Mouse (Mus musculus): ENCODE data around the gene Tsfm. TPM values are rescaled to one million over a fixed set of nuclear protein-coding genes. Genes with fewer than 3 reads are reported as not detected.

Tsfm gene
- polyA plus RNA-seq, 1 experiment: 35.4 TPM

DNA sequence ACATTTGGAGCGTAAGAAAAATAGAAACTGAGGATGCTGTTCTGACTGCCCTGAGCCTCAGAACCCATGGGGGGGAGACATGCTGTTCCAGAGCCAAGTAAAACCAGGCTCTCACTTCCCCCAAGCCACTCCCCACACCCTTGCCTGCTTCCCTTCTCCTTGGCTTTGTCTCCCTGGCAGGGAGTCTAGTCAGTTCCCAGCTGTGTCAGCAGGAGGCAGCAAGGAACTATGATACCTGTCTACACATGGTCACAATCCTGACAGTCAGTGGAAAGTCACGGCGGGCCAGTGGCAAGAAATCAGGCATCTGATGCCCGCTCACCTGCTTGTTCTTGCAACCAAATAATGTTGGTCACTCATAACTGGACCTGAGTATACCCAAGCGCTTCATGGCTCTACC lies 14.2 kb downstream of the Tsfm start:
- no peak overlapping the region for H3K4me3 ChIP-seq (replicated peaks)
- H3K9me3 ChIP-seq: no peaks in the 10 kb centered on the region
- H3K36me3 ChIP-seq (replicated peaks; ENCODE audit: low read length): peaks cover 13% of the 10 kb centered on the region
- H3K4me1 ChIP-seq: peaks cover 5% of the 10 kb centered on the region; the same call in 1 of the 2 replicates
- TF ChIP-seq FLI1 (IDR thresholded peaks at IDR 0.05; ENCODE audit: low read length): no peak
- H3K27me3 ChIP-seq (replicated peaks): peaks cover 23% of the 10 kb centered on the region

DNA sequence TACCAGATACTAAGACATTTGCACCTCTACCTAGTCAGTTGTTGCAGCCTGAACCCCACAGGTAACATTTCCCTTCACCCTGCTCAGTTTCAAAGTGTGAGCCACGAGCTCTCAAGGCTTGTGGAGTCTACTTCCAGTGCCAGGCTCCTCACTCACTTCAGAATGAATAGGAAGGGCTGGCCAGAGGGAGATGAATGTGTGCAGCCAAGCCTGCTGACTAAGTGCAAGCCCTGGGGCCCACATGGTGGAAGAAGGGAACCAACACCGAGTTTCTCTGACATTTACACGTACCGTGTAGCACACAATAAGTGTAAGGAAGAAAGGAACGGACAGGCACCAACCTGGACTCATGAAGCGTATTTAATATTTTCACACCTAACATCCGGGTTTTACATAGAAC lies 26.8 kb downstream of the Tsfm start:
- Histone ChIP-seq H3K27me3 (replicated peaks) (peaks cover 40% of the 10 kb centered on the region), H3K4me3 (replicated peaks) (no peak overlapping the region), H3K4me1 (peaks cover 53% of the 10 kb centered on the region), H3K9me3 (no peaks in the 10 kb centered on the region), H3K36me3 (replicated peaks; ENCODE audit: low read length) (peaks cover 20% of the 10 kb centered on the region)
- TF ChIP-seq GATA1 (IDR thresholded peaks at IDR 0.05; ENCODE audit: borderline replicate concordance, low read length): no peak
- no peak for TF ChIP-seq FLI1 (IDR thresholded peaks at IDR 0.05; ENCODE audit: low read length)

DNA sequence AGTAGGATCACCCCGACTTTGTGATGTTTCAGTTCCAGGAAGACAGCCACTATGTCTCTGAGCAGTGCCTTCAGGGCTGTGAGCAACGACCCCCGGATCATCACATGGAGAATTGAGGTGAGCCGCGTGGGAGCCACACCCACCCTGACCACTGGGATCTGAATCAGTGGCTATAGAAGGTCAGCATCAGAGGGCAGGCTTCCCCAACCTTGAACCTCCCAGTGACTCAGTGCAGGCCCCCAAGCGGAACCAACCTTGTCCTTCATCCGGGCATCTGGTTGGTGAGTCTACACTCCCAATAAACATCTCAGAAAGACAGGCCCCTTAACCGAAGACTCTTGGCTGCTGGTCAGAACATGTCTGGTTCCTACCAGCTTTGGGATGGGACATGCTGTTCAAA lies 27.3 kb downstream of the Tsfm start:
- TF ChIP-seq FLI1 (IDR thresholded peaks at IDR 0.05; ENCODE audit: low read length): no peak
- TF ChIP-seq GATA1 (IDR thresholded peaks at IDR 0.05; ENCODE audit: borderline replicate concordance, low read length): no peak
- Histone ChIP-seq H3K9me3 (no peaks in the 10 kb centered on the region), H3K36me3 (replicated peaks; ENCODE audit: low read length) (peaks cover 25% of the 10 kb centered on the region), H3K27me3 (replicated peaks) (peaks cover 36% of the 10 kb centered on the region), H3K4me3 (replicated peaks) (no peak overlapping the region), H3K4me1 (peaks cover 58% of the 10 kb centered on the region)

DNA sequence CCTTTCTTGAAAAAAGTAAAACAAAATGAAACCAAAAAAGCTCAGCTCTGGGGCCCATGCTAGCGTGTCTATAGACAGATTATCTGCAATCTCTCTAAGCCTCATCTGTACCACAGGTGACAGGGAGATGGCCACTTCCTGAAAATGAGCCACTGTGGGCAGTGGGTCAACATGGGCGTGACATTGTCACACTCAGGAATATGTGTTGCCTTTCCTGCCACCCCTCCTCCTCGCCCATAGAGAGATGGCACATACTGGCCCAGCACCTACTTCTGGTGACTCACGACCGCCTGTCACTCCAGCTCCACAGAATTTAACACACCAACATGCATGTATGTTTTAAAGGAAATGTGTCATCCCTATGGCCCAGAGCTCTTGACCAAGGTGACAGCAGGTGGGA lies 27.9 kb downstream of the Tsfm start:
- peaks cover 30% of the 10 kb centered on the region for H3K36me3 ChIP-seq (replicated peaks; ENCODE audit: low read length)
- H3K27me3 ChIP-seq (replicated peaks): peaks cover 31% of the 10 kb centered on the region
- H3K9me3 ChIP-seq: no peaks in the 10 kb centered on the region
- peak overlapping the region; percentile 67 for H3K4me3 ChIP-seq (replicated peaks)
- H3K4me1 ChIP-seq: peaks cover 59% of the 10 kb centered on the region
- TF ChIP-seq GATA1 (IDR thresholded peaks at IDR 0.05; ENCODE audit: borderline replicate concordance, low read length): no peak
- no peak for TF ChIP-seq FLI1 (IDR thresholded peaks at IDR 0.05; ENCODE audit: low read length)

DNA sequence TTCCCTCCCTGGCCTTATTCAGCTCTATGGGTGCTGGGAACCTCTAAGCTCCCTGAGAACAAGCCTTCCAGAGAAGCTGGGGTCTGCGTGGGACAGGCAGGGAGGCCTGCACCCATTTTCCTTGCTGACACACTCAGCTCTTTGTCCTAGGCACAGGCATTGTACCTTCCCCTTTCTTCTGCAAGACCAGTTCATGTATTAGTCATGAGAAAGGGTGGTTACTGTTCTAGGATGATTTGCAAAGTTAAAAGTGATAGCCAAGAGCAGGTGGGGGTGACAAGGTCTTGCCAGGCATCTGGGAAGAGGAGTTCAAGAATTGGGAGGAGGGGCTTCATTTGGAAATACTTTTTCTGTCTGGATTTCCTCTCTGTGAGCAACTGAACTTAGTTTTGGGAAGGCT lies 28.6 kb downstream of the Tsfm start:
- TF ChIP-seq GATA1 (IDR thresholded peaks at IDR 0.05; ENCODE audit: borderline replicate concordance, low read length): no peak
- TF ChIP-seq FLI1 (IDR thresholded peaks at IDR 0.05; ENCODE audit: low read length): no peak
- Histone ChIP-seq H3K4me1 (peaks cover 59% of the 10 kb centered on the region), H3K9me3 (no peaks in the 10 kb centered on the region), H3K4me3 (replicated peaks) (no peak overlapping the region), H3K27me3 (replicated peaks) (peaks cover 25% of the 10 kb centered on the region), H3K36me3 (replicated peaks; ENCODE audit: low read length) (peaks cover 38% of the 10 kb centered on the region)

DNA sequence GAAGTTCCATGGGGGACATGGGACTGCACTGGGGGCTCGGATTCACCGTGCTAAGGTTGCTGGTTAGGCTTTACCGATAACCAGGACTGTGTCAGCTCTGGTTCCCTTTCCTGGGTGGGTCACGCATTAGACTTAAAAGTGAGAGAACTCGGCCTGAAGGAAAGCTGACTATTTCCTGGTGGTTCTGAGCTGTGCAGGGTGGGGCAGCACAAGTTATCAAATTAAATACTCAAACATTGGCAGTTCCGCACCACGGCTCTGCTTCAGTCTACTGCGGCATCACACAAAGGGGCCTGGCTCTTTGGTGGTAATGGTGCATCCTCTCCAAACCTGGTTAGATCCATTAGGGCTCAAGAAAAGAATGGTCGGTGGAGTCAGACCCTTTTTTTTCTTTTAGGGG lies 29.3 kb downstream of the Tsfm start:
- Histone ChIP-seq H3K9me3 (no peaks in the 10 kb centered on the region), H3K4me3 (replicated peaks) (no peak overlapping the region), H3K27me3 (replicated peaks) (peaks cover 19% of the 10 kb centered on the region), H3K4me1 (peaks cover 59% of the 10 kb centered on the region), H3K36me3 (replicated peaks; ENCODE audit: low read length) (peaks cover 38% of the 10 kb centered on the region)
- TF ChIP-seq FLI1 (IDR thresholded peaks at IDR 0.05; ENCODE audit: low read length) (no peak), GATA1 (IDR thresholded peaks at IDR 0.05; ENCODE audit: borderline replicate concordance, low read length) (no peak)

DNA sequence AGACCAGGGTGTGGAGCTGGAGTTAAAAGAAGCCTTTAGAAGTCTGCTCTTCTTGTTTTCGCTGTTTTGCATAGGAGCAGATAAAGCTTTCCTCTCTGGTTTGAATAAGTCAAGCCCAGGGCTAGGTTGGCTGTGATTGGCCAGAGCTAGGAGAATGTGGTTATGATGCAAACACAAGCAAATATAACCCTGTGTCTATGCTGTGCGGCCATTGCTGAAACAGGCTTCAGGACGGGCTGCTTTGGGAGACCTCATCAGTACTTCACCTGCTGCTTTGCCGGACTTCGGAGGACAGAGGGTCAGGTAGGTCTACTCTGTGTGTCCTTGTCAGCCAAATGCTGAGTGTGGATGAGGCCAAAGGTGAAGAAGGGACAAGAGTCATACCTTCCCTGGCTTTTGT lies 30.1 kb downstream of the Tsfm start, which contains the start of gene Avil:
Gene Avil (plus strand): TSS at position 181 of the 400 bp plus-strand sequence.
- Histone ChIP-seq H3K36me3 (replicated peaks; ENCODE audit: low read length) (peaks cover 45% of the 10 kb centered on the region), H3K4me1 (peaks cover 61% of the 10 kb centered on the region), H3K27me3 (replicated peaks) (peaks cover 16% of the 10 kb centered on the region), H3K4me3 (replicated peaks) (no peak within 1 kb of the TSS), H3K9me3 (no peaks in the 10 kb centered on the region)
- TF ChIP-seq FLI1 (IDR thresholded peaks at IDR 0.05; ENCODE audit: low read length) (no peak), GATA1 (IDR thresholded peaks at IDR 0.05; ENCODE audit: borderline replicate concordance, low read length) (no peak)

DNA sequence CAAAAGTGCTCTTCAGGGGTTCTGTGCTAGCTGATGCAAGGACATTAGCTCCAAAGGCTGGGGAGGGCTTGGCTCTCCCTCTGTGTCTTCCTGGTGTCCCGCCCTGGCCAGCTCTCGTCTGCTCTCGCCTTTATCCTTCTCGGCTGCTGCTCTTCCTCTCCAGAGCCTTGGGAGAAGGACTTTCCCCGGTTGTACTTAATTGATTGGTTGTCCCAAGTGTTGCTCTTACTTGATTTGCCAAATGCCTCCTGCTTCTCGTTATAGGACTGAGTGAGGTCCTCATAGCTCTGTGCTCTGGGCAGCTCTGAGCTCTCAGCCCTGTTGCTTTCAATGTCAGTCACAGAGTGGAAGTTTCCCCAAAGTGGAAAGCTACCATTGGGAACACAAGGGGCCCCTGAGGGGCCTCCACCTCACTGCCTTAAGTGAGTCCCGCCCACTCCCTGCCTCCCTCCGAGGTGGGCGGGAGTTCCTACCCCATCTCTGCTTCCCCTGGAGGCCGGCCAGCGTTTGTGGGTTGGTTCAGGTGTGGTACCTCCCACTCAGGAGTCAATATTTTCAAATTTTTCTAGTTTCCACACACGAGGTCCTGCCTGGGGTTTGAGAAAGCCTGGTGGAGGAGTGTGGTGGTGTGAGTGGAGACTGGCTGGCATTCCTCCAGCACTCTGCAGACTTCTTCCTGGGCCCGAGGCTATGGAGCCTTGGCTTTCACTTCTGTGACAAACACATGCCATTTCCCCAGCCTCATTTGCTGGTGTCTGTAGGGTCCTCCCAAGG lies 33.1 kb downstream of the Tsfm start:
- peaks cover 75% of the 10 kb centered on the region for H3K36me3 ChIP-seq (replicated peaks; ENCODE audit: low read length)
- H3K27me3 ChIP-seq (replicated peaks): no peaks in the 10 kb centered on the region
- TF ChIP-seq FLI1 (IDR thresholded peaks at IDR 0.05; ENCODE audit: low read length) (no peak), GATA1 (IDR thresholded peaks at IDR 0.05; ENCODE audit: borderline replicate concordance, low read length) (no peak)
- H3K4me3 ChIP-seq (replicated peaks): no peak overlapping the region
- H3K9me3 ChIP-seq: no peaks in the 10 kb centered on the region
- H3K4me1 ChIP-seq: peaks cover 57% of the 10 kb centered on the region

DNA sequence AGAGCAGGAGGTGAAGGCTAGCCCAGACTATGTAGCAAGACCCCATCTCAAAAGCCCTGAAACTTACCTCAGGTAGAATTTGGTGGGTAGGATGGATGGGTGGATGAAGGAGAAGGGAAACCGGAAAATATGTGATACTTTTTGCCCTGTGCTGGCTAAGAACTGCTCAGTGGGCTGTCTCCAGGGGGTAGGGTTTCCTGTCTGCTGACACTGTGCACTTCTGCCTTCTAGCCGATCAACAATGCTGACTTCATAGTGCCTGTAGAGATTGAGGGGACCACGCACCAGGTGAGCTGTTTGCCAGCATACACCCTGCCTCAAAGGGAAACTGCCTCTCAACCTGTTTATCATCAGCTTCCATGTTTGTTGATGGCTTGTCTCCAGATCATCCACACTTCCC lies 37.0 kb downstream of the Tsfm start:
- no peaks in the 10 kb centered on the region for H3K9me3 ChIP-seq
- H3K27me3 ChIP-seq (replicated peaks): no peaks in the 10 kb centered on the region
- TF ChIP-seq GATA1 (IDR thresholded peaks at IDR 0.05; ENCODE audit: borderline replicate concordance, low read length) (no peak), FLI1 (IDR thresholded peaks at IDR 0.05; ENCODE audit: low read length) (no peak)
- H3K4me1 ChIP-seq: peaks cover 59% of the 10 kb centered on the region
- peak overlapping the region; percentile 38 for H3K4me3 ChIP-seq (replicated peaks)
- H3K36me3 ChIP-seq (replicated peaks; ENCODE audit: low read length): peaks cover 77% of the 10 kb centered on the region

DNA sequence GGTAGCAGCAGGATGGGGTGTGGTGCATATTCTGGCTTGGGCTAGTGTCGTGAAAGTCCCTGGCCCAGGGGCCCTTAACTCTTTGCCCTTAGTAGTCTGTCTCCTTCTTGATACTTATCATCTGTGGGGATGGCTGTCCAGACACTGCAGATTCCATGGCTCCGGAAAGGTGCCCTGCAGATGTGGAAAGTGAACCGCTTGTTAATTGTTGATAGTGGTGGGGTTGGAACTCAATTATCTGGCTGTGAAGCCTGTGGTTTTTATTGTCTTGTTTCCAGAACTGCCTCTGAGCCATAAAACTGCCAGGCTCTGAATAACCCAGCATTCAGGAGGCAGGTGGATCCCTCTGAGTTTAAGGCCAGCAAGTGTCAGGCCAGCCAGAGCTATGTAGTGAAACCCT lies 39.0 kb downstream of the Tsfm start:
- no peaks in the 10 kb centered on the region for H3K9me3 ChIP-seq
- H3K4me1 ChIP-seq: peaks cover 75% of the 10 kb centered on the region
- H3K27me3 ChIP-seq (replicated peaks): no peaks in the 10 kb centered on the region
- H3K36me3 ChIP-seq (replicated peaks; ENCODE audit: low read length): peaks cover 77% of the 10 kb centered on the region
- TF ChIP-seq FLI1 (IDR thresholded peaks at IDR 0.05; ENCODE audit: low read length) (no peak), GATA1 (IDR thresholded peaks at IDR 0.05; ENCODE audit: borderline replicate concordance, low read length) (no peak)
- H3K4me3 ChIP-seq (replicated peaks): no peak overlapping the region

All from megakaryocyte, embryonic 14.5 days (primary cell).